Mouse (Mus musculus): ENCODE data around the gene Cul7. TPM values are rescaled to one million over a fixed set of nuclear protein-coding genes. Genes with fewer than 3 reads are reported as not detected.

Gene Cul7
- 1.2 and 3.0 TPM in 2 replicates for total RNA-seq (2023)

GRCm38 (mm10) chr17:46650232-46651031 is at the start of gene Cul7:
Gene Cul7, plus strand, starts transcription at chr17:46650337.

DNA sequence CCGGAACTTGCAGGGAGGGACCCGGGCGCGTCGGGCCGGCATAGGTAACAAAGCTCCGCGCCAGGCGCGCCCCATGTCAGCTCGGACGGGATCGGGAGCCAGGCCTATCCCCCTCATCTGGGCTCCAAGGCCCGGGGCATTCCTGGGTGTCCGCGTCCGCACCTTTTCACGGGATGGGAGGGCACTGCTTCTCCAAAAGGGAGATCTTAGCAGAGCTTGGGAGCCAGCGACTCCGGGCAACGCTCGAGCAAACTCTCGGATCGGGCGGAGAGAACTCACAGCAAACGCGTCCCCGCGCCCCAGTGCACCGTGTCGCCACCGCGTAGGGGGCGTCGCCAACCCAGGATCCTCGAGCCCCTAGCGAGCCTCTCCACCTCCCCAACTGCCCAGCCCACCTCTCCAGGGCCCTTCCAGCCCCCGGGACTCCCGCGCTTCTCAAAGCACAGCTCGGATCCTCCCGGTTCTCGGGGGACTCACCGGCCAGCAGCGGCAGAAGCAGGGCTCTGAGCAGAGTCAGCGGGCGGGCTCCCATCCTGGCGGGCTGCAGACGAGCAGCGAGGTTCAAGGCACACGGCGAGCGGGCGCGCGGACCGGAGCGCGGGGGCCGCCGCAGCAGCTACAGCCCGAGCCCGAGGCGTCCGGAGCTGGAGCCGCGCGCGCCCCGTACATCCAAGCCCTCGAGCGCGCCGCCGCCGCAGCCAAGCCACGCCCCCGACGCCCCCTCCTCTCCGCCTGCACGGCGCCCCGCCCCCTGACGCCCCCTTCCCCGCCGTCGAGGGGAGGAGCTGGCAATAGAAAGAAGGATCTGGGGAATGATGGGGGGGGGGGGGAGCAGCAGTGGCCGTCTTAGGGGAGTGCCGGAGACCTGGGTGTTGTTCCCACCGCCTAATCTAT is 21.1 kb upstream of the Cul7 start, which contains the start of gene Ptk7:
TSS of gene Ptk7 (minus strand) at position 714 of the 894 bp plus-strand sequence.

DNA sequence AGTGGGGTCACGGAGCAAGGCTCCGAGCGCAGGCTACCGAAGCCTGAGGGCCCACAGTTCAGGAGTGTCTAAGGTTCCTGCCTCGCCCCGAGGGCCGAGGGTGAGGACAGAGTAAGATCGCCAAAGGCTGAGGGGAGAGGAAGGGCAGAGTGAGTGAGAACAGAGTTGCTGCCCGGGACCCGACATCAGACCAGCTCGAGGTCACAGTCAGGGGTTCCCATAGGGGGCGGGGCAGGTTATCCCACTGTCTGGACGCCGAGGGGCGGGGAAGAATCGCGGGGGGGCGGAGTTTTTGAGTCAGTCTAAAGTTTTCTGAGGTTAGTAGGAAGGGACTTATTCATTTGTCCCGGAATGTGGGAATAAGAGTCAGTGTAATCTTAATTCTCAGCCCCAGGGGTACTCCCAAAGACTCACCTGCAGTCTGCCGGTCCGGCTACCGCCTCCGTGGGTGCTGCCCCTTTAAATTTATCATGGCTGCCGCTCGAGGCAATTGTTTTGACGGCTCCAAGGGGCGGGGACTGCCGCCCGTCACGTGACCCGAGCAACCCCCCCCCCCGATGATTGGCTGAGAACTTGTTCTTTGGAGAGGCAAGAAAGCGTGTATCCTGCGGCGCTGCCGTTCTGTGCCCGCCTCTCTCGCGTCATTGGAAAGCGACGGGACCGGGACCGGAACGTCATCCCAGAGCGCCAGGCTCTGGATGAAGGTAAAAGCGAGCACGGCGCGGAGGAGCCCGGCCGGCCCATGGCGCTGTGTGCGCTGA is 4.4 kb upstream of the Cul7 start, which contains the start of the genes Klc4 and Mrpl2:
TSS of gene Klc4 (minus strand) at position 462 of the 761 bp plus-strand sequence.
TSS of gene Mrpl2 (plus strand) at position 669 of the 761 bp plus-strand sequence.

GRCm38 (mm10) chr17:46673850-46674529 is 23.9 kb downstream of the Cul7 start, which contains the start of gene Rrp36:
Gene Rrp36, minus strand, starts transcription at chr17:46674352.

DNA sequence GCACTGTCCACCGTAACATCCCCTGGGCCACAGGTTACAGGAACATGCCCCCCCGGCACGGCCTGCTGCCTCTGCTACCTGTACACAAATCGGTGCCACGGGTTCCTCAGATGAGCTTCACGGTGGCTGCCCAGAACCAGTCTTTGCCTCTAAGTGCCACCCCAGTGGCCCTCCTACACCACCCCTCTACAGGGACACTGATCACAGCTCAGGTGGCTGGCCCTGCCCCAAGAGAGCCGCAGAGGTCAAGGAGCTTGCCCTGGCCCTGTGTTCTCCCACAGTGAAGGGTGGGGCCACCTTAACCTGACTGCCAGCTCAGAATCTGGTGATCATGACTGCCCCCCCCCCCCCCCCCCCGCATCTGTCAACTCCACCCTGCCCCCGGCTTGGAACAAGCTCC is 28.3 kb downstream of the Cul7 start, which contains the start of gene Mea1:
TSS of gene Mea1 (plus strand) at position 378 of the 400 bp plus-strand sequence.

GRCm38 (mm10) chr17:46680760-46681373 is 30.7 kb downstream of the Cul7 start, which contains the start of gene Klhdc3:
Gene Klhdc3, minus strand, starts transcription at chr17:46680914.

DNA sequence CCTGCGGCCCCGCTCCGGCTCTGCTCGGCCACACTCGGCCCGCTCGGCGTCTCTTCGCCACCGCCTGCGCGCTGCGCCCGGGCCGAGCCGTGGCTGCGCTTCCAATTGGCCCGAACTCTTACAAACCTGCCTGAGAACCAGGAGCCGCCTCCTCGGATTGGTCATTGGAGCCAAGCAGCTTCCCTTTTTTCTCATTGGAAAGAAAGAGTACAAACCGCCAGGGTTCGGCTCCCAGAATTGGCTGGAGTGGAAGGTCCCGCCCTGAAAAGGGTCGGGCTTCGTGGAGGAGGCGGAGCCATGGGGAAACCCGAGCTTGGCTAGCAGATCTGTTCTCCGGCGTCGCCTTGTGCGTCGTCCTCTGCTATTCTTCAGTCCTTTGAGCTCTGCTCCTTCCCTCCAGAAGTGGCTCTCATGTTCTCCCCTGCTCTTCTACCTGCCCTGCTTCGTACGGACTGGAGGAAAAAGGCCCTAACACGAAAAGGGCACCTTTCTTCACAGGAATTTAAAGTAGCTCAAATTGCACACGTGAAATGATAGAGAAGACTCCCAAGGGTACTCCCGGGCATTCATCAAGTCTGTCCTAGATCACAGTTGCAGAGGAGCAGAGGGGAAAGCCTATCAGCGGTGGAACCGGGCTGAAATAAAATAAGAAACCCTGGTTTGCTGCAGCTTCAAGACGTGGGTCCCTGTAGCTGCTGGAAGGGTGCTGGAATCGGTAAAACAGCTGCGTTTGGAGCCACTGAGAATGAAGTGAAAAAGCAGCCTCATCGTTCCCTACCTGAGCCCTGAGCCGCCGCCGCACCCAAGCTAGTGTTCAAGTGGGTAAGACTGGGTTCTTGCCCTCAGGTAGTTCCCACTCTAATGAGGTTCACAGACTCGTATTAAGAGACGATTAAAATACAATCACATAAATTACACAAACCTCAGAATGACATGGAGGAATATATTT is 55.0 kb downstream of the Cul7 start, which contains the start of gene Ppp2r5d:
TSS of gene Ppp2r5d (minus strand) at position 225 of the 949 bp plus-strand sequence.

DNA sequence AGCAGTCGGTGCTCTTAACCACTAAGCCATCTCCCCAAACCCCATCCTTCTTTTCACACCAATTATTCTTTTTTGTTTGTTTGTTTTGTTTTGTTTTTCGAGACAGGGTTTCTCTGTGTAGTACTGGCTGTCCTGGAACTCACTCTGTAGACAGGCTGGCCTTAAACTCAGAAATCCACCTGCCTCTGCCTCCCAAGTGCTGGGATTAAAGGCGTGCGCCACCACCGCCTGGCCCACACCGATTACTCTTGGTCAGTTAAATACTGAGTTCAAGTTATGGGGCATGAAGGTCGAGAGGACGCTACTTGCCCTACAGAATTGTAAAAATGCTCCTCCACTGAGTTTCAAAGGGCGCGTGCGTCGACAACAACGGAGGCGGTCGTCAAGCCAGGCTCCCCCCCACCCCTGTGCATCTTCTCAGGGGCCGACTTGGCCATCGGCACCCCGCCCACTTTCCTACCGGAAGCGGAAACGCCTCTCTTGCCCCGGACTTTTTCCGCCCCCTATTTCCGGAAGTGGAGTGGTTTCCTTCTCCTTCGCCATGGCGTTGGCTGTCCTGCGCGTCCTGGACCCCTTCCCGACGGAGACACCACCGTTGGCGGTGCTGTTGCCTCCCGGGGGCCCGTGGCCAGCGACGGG is 60.9 kb downstream of the Cul7 start, which contains the start of gene Pex6:
TSS of gene Pex6 (plus strand) at position 505 of the 639 bp plus-strand sequence.

Other genes with a start within 250 kb of the Cul7 start
- not detected in 2 replicates for gene Crip3, start 221.4 kb upstream of the Cul7 start, total RNA-seq (2023)
- gene Slc22a7, start 211.9 kb upstream of the Cul7 start, total RNA-seq (2023), result not detected in 2 replicates
- gene Ttbk1, start 162.7 kb upstream of the Cul7 start, total RNA-seq (2023), result not detected in 2 replicates
- 2.2 and 2.4 TPM in 2 replicates for gene Dnph1, start 153.6 kb upstream of the Cul7 start, total RNA-seq (2023)
- gene Cul9, start 103.9 kb upstream of the Cul7 start, total RNA-seq (2023), result 3.0 and 4.5 TPM in 2 replicates
- gene Srf, start 94.2 kb upstream of the Cul7 start, total RNA-seq (2023), result 41.9 and 58.0 TPM in 2 replicates
- gene Ptk7, start 20.8 kb upstream of the Cul7 start, total RNA-seq (2023), result 0.11 and 0.38 TPM in 2 replicates
- 28.2 and 32.4 TPM in 2 replicates for gene Klc4, start 4.3 kb upstream of the Cul7 start, total RNA-seq (2023)
- gene Mrpl2, start 4.1 kb upstream of the Cul7 start, total RNA-seq (2023), result 15.6 and 21.9 TPM in 2 replicates
- 8.5 and 14.2 TPM in 2 replicates for gene Rrp36, start 24.0 kb downstream of the Cul7 start, total RNA-seq (2023)
- gene Mea1, start 28.5 kb downstream of the Cul7 start, total RNA-seq (2023), result 34.1 and 39.8 TPM in 2 replicates
- gene Klhdc3, start 30.6 kb downstream of the Cul7 start, total RNA-seq (2023), result 37.8 and 49.3 TPM in 2 replicates
- gene Ppp2r5d, start 54.8 kb downstream of the Cul7 start, total RNA-seq (2023), result 26.0 and 27.5 TPM in 2 replicates
- 18.7 and 24.4 TPM in 2 replicates for gene Pex6, start 61.1 kb downstream of the Cul7 start, total RNA-seq (2023)
- gene Gnmt, start 78.8 kb downstream of the Cul7 start, total RNA-seq (2023), result 3.2 and 3.7 TPM in 2 replicates
- 77.2 and 118 TPM in 2 replicates for gene Cnpy3, start 101.9 kb downstream of the Cul7 start, total RNA-seq (2023)
- gene Ptcra, start 113.4 kb downstream of the Cul7 start, total RNA-seq (2023), result not detected in 2 replicates
- gene 2310039H08Rik, start 122.3 kb downstream of the Cul7 start, total RNA-seq (2023), result 8.1 and 10.7 TPM in 2 replicates
- gene Rpl7l1, start 132.3 kb downstream of the Cul7 start, total RNA-seq (2023), result 36.0 and 45.6 TPM in 2 replicates
- gene Bicral, start 208.1 kb downstream of the Cul7 start, total RNA-seq (2023), result 26.0 and 32.4 TPM in 2 replicates
- 13.0 and 20.4 TPM in 2 replicates for gene Tbcc, start 240.3 kb downstream of the Cul7 start, total RNA-seq (2023)

All from neutrophil, adult 65 days (primary cell).